Mouse (Mus musculus): ENCODE results near the gene Ank. TPM values are rescaled to one million over a fixed set of nuclear protein-coding genes. Genes with fewer than 3 reads are reported as not detected.
A peak's percentile ranks its signal among the peaks of the same experiment; 100 is the strongest.

Gene Ank
- 14.4 and 21.5 TPM in 2 replicates for polyA plus RNA-seq (2012; rRNA removed)

- H3K4me1 ChIP-seq (replicated peaks; ENCODE audit: control insufficient read depth, insufficient read depth, low read length) = peaks cover 12% of the 10 kb centered on the region
- peak within 1 kb of the TSS; percentile 58 for H3K4me3 ChIP-seq (ENCODE audit: control insufficient read depth, insufficient read depth, low read length)
- peaks cover 13% of the 10 kb centered on the region for H3K27me3 ChIP-seq (ENCODE audit: control insufficient read depth, insufficient read depth, low read length)
- 3% methylated on average over 120 of the region's 120 CpGs for WGBS
- no peaks in the 10 kb centered on the region for H3K36me3 ChIP-seq (ENCODE audit: control insufficient read depth, insufficient read depth, low read length)
- no peak within 1 kb of the TSS for H3K27ac ChIP-seq (ENCODE audit: control insufficient read depth, insufficient read depth, low read length)
- no peak for TF ChIP-seq POLR2A (IDR thresholded peaks at IDR 0.05; ENCODE audit: control insufficient read depth, extremely low read depth, insufficient read depth, low read length, poor library complexity)
- TF ChIP-seq CTCF (IDR thresholded peaks at IDR 0.05; ENCODE audit: borderline replicate concordance, control insufficient read depth, extremely low read depth, insufficient read depth, low read length, poor library complexity) = peak; percentile 37; the same call in 1 of the 2 replicates
- peak; percentile 81 for DNase-seq
Measured at GRCm38 (mm10) chr15:27466131-27467080, at the start of gene Ank. TSS of gene Ank (plus strand) at chr15:27466677.

- no peaks in the 10 kb centered on the region for H3K27me3 ChIP-seq (ENCODE audit: control insufficient read depth, insufficient read depth, low read length)
- H3K4me1 ChIP-seq (replicated peaks; ENCODE audit: control insufficient read depth, insufficient read depth, low read length) = no peaks in the 10 kb centered on the region
- H3K36me3 ChIP-seq (ENCODE audit: control insufficient read depth, insufficient read depth, low read length) = no peaks in the 10 kb centered on the region
- 91% methylated on average over 3 of the region's 3 CpGs for WGBS
- H3K4me3 ChIP-seq (ENCODE audit: control insufficient read depth, insufficient read depth, low read length) = no peak overlapping the region
- H3K27ac ChIP-seq (ENCODE audit: control insufficient read depth, insufficient read depth, low read length) = no peak overlapping the region
- no peak for DNase-seq
- TF ChIP-seq CTCF (IDR thresholded peaks at IDR 0.05; ENCODE audit: borderline replicate concordance, control insufficient read depth, extremely low read depth, insufficient read depth, low read length, poor library complexity) (no peak), POLR2A (IDR thresholded peaks at IDR 0.05; ENCODE audit: control insufficient read depth, extremely low read depth, insufficient read depth, low read length, poor library complexity) (no peak)
Measured at GRCm38 (mm10) chr15:27418566-27419331, 47.7 kb upstream of the Ank start.

- WGBS = 94% methylated on average over 6 of the region's 6 CpGs
Measured at GRCm38 (mm10) chr15:27421531-27421930, 44.9 kb upstream of the Ank start.

GRCm38 (mm10) chr15:27427581-27427980, 38.9 kb upstream of the Ank start:
- Histone ChIP-seq H3K36me3 (ENCODE audit: control insufficient read depth, insufficient read depth, low read length) (no peaks in the 10 kb centered on the region), H3K27me3 (ENCODE audit: control insufficient read depth, insufficient read depth, low read length) (no peaks in the 10 kb centered on the region), H3K27ac (ENCODE audit: control insufficient read depth, insufficient read depth, low read length) (no peak overlapping the region), H3K4me1 (replicated peaks; ENCODE audit: control insufficient read depth, insufficient read depth, low read length) (no peaks in the 10 kb centered on the region), H3K4me3 (ENCODE audit: control insufficient read depth, insufficient read depth, low read length) (no peak overlapping the region)
- 93% methylated on average over 3 of the region's 3 CpGs for WGBS
- no peak for DNase-seq
- TF ChIP-seq CTCF (IDR thresholded peaks at IDR 0.05; ENCODE audit: borderline replicate concordance, control insufficient read depth, extremely low read depth, insufficient read depth, low read length, poor library complexity) (no peak), POLR2A (IDR thresholded peaks at IDR 0.05; ENCODE audit: control insufficient read depth, extremely low read depth, insufficient read depth, low read length, poor library complexity) (no peak)

More at GRCm38 (mm10) chr15:27421531-27421930, 44.9 kb upstream of the Ank start:
- H3K4me1 ChIP-seq (replicated peaks; ENCODE audit: control insufficient read depth, insufficient read depth, low read length) = no peaks in the 10 kb centered on the region
- no peak for TF ChIP-seq CTCF (IDR thresholded peaks at IDR 0.05; ENCODE audit: borderline replicate concordance, control insufficient read depth, extremely low read depth, insufficient read depth, low read length, poor library complexity)
- TF ChIP-seq POLR2A (IDR thresholded peaks at IDR 0.05; ENCODE audit: control insufficient read depth, extremely low read depth, insufficient read depth, low read length, poor library complexity) = no peak
- no peaks in the 10 kb centered on the region for H3K36me3 ChIP-seq (ENCODE audit: control insufficient read depth, insufficient read depth, low read length)
- H3K27ac ChIP-seq (ENCODE audit: control insufficient read depth, insufficient read depth, low read length) = no peak overlapping the region
- H3K27me3 ChIP-seq (ENCODE audit: control insufficient read depth, insufficient read depth, low read length) = no peaks in the 10 kb centered on the region
- no peak overlapping the region for H3K4me3 ChIP-seq (ENCODE audit: control insufficient read depth, insufficient read depth, low read length)
- DNase-seq = no peak

GRCm38 (mm10) chr15:27430241-27430640, 36.2 kb upstream of the Ank start:
- DNase-seq = no peak
- Histone ChIP-seq H3K4me3 (ENCODE audit: control insufficient read depth, insufficient read depth, low read length) (no peak overlapping the region), H3K36me3 (ENCODE audit: control insufficient read depth, insufficient read depth, low read length) (no peaks in the 10 kb centered on the region), H3K4me1 (replicated peaks; ENCODE audit: control insufficient read depth, insufficient read depth, low read length) (no peaks in the 10 kb centered on the region), H3K27ac (ENCODE audit: control insufficient read depth, insufficient read depth, low read length) (no peak overlapping the region), H3K27me3 (ENCODE audit: control insufficient read depth, insufficient read depth, low read length) (no peaks in the 10 kb centered on the region)
- no peak for TF ChIP-seq CTCF (IDR thresholded peaks at IDR 0.05; ENCODE audit: borderline replicate concordance, control insufficient read depth, extremely low read depth, insufficient read depth, low read length, poor library complexity)
- TF ChIP-seq POLR2A (IDR thresholded peaks at IDR 0.05; ENCODE audit: control insufficient read depth, extremely low read depth, insufficient read depth, low read length, poor library complexity) = no peak
- 97% methylated on average over 1 of the region's 1 CpGs for whole genome bisulfite sequencing
